Mouse (Mus musculus) left cerebral cortex, adult 11 months (tissue): Measurements from ENCODE around the gene Bdh2.

Source experiments
- DNase-seq: peaks from one replicate; pipeline ENCODE4 v3.0.0; 2022; ENCODE audit warnings: low spot score

Gene Bdh2

DNA sequence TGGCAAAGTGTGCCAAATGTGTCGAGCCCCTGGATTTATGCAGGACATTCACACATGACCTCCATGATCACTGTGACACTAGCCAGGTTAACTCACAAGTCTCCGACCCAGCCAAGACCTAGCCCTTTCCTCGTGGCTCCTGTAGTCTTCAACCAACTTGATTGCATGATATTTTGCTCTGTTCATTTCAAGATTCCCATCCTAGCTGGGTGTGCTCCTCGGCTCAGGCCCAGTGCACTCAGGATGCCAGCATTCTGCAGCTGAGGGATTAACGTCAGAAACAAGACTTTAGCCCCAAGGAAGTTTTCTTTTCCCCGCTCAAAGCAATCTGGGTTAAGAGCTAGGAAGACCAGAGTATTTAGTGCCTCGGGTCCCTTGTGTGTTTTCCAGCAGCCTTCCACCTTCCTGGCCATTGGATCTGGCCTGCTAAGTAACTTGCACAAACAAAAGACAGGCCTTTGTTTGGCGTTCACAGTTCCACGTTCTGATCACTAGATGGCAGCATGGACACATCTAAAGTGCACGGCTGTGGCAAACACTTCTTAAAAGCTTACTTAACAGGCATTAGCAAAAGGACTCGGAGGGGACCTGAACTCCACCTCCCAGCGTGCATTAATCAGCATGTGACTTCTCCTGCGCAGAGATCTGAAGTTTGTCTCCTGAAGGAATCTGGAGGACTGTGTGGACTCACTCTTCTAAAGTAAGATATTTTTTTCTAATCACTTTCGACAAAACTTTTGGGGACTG, at the start of gene Bdh2:
Gene Bdh2 (plus strand): TSS at position 553 of the 747 bp plus-strand sequence.
- DNase-seq: peak; percentile 55

DNA sequence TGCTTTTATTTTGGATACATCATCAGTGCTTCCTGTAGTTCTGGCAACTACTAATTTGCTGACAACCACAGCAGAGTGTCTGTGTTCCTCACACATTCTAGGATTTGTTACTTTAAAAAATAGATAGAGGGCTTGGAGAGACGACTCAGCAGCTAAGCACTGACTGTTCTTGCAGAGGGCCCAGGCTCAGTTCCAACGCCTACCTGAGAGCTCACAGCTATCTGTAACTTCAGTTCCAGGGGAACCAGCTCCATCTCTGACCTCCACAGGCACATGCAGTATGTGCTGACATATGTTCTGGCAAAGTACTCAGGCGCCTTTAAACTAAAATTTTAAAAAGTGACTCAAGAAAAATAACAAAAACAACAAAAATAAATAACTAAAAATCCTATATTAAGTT, 49.0 kb upstream of the Bdh2 start:
- no peak for DNase-seq

DNA sequence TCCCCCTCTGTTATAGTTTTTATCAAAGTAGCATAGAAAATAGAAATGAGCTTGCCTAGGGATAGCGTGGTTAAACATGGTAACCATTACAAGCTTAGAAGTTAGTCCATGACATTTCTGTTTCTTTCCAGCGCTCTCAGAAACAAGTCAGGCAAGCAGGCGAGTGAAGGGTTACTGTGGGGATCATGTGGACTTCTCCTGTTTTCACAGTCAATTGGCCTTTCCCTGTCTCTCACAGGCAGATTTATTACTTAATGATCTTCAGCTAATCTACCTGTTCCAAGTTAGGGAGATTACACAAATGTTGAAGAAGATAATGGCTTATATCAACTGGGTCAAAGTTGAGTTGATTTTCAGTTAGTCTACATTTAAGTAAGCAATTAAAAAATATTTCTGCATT, 48.6 kb upstream of the Bdh2 start:
- DNase-seq: no peak

DNA sequence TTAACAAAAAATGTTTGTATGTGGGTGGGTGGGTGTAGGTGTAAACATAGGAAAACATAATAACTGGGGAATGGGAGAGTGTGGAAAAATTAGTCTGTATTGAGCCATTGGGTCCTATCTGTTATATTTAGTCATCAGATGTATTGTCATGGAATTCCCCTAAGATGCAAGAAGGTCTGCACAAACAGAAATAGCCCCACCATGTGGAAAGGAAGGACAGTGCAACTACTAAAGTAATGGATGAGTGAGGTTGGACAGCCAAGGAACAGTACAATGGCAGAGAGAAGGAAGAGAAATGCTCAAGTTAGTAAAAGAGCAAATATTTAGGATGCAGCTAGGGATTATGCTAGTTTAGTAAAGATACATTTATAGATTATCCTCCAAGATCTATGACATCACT, 35.3 kb upstream of the Bdh2 start:
- DNase-seq: peak; percentile 3

DNA sequence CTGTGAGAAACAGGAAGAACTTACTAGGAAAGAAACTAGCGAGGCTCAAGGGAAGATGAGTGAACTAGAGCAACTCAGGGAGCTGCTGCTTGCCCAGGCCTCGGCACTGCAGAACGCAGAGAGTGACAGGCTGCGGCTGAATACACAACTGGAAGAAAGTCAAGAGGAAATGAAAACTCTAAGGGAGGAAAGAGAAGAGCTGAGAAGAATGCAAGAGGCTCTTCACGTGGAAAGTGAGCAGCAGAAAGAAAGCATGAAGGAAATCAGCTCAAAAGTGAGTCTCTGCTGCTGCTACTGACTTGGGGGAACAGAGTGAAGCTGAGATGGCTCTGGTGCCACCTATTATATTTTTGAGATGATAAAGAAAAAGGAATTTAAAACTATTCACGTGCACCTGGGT, 34.2 kb upstream of the Bdh2 start:
- no peak for DNase-seq

DNA sequence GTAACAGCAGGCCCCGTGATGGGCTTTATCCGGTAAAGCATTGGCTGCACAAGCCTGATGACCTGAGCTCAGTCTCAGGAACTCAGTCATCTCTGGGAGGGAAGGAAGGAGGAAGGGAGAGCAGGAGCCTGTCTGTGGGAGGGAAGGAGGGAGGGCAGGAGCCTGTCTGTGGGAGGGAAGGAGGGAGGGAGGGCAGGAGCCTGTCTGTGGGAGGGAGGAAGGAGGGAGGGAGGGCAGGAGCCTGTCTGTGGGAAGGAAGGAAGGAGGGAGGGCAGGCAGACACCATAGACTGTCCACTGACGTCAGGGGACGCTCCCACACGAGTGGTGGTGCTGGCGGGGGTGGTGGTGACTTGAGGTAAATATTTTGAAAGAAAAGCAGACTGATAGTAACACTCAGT, 31.9 kb upstream of the Bdh2 start:
- DNase-seq: no peak

DNA sequence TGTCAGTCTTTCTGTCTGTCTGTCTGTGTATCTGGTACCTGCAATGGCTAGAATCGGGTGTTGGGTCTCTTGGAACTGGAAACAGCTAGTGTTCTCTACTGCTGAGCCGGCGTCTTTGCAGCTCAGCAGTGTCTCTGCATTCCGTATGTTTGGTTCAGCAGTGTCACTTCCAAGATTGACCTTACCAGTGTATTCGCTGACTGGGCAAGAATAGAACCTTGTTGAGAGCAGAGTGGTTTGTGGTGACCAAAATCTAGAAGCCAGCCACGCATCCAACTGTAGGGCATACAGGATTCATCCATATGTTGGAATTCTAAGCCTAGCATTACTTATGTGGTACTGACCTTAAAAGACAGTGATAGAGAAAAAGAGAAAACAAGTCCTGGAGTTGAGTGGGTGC, 29.2 kb upstream of the Bdh2 start:
- no peak for DNase-seq

DNA sequence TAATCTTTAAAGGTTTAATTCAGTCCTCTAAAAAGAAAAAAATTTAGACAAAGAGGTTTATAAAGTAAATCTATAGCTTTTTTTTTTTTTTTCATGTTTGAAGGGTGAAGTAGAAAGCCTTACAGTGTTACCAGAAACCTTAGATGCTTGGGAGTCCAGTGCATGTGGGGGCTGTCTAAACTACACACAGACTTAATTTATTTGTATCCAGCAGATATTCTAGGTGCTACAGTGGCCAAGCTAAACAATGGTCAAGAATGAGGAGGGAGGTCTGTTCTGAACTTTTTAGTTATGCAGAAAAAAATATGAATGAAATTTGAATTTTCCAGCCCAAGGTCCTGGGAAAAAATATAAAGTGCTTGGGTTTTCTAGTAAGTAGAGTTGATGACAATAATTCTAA, 26.2 kb upstream of the Bdh2 start:
- no peak for DNase-seq

DNA sequence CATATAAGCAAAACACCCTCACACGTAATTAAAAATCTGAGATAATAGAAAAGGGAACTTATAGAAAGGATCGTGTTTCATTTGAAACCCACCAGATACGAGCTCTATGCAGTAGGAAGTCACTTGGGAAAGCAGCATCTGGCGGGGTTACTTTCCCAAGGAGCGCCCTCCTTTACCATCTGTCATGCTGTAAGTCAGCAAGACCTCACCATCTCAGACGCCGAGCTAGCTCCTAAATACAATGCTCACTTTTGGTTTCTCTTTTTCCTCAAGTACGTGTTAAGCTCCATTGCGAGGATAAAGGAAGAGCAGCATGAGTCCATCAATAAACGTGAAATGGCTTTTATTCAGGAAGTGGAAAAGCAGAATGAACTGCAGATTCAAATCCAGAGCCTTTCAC, 22.1 kb upstream of the Bdh2 start:
- DNase-seq: no peak

DNA sequence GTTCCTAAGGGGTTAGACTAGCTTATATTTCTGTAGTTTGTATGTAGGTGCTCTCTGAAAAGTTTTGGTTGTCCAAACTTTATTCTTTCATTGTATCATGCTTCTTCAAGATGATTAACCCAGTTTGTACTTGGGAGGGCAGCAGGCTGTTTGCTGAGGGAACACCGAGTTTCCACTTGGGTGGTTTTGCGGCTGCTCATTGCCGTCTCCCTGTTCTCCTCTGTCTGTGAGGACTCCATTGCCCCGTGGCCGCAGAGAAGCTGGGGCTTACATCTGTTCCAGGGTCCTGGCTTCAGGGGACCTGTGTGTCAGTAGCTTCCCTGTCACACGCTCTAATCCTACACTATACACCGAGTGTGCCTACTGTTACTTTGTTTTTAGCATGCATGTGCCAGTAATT, 20.8 kb upstream of the Bdh2 start:
- no peak for DNase-seq

DNA sequence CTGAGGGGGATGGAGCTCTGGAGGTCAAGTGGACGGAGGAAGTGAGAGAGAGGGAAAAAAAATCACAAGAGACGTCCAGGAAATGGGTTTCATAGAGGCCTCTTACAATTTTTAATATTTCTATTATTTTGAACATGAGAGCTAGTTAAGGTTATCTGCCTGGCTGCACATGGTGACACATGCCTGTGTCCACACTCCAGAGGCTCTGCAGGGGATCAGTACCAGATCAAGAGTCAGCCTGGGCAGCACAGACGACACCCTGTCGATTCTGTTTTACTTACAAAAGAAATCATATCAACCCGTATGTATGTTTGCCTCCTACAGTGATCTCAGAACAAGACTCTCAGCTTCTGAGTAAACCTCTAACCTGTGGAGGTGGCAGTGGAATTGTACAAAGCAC, 12.4 kb upstream of the Bdh2 start:
- DNase-seq: no peak

DNA sequence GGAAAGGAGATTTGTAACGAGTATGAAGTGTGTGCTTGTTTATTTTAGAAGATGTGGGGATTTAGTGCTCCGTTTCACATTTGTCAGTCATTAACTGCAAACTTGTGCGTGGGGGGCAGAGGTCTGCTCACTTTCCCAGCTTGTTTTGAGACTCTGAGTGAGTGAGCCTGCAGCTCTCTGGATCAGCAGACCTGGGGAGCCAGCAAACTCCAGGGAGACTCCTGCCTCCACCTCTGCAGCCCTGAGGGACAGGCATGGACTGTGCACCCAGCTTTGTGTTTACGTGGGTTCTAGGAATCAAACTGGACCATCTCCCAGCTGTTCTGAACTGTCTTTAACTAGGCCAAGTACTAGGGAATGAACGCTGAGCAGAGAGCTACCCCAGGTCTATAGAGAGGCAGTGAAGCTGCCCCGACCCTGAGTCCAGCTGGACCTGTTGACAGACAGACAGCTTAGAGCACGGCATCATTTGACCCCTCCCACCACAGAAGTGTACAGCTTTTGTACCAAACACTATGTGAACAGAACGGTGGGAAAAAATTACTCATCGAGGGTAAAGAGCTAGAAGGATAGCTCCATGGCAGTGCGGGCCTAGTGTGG, 11.5 kb upstream of the Bdh2 start:
- no peak for DNase-seq

DNA sequence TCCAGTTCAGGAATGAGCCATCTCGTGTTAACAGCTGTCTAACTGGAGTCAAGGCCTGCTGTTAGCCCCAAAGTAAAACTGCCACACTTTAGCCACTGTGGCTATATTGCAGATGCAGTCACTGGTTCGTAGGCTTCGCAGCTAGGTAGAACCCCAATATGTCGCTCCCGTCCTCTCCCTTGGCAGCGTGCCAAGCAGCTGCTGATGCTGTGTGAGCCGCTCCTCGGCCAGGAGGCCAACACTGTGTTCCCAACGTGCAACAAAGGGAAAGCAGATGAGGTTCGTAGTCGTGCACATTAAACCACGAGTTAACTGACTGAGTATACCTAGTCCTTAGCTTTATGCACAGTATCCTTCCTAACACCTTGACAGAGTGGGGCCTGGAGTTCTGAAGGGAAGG, 8.4 kb upstream of the Bdh2 start:
- DNase-seq: no peak

DNA sequence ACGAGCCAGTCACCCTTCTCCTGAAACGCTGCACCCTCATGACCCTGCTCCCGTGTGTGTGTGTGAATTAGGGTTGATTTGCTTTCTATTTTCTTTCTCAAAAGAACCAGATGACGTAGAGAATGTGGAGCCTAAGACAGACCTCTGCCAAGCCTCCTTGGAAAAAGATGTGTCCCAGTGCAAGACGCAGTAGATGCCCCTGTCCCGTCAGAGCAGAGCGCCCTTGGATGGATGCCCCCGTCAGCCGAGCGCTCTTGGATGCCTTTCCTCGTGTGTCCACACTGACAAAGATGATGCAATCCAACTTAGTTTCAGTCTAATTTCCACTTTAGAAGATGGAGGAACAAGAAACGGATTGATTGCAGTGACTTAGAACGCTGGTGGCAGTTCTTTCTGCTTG, 8.0 kb upstream of the Bdh2 start:
- no peak for DNase-seq

DNA sequence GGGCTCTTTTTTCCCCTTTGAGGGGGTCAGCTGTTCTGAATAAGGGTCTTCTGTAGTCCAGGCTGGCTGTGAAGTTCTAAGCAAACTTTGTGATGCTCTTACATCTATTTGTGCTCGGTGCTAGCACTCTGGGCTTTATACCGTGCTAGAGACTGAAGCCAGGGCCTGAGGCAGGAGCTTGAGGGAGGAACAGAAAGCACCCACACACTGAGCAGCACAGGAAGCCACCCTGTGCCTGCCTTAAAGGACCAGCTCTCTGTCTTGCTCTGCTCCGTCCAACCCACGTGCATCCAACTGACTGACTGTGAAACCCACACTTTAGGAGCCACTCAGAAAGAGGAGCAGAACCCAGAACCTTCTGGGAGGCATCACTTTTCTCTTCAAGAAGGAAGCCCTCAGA, 861 bp upstream of the Bdh2 start:
- no peak for DNase-seq

DNA sequence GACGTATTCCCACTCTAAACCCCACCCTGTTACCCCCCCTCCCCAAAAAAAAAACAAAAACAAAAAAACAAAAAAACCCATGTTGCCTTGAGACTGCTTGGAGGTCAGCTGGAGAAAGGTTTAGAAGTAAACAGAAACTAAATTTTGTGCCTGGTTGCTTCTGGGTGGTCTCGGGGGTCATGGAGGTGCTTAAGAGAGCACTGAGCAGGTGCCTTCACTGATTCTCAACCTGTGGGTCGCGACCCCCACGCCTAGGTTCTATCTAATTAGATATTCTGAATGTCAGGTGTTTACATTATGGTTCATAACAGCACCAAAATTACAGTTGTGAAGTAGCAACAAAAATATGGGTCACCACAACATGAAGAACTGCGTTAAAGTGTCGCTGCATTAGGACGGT, 680 bp downstream of the Bdh2 start:
- DNase-seq: no peak

DNA sequence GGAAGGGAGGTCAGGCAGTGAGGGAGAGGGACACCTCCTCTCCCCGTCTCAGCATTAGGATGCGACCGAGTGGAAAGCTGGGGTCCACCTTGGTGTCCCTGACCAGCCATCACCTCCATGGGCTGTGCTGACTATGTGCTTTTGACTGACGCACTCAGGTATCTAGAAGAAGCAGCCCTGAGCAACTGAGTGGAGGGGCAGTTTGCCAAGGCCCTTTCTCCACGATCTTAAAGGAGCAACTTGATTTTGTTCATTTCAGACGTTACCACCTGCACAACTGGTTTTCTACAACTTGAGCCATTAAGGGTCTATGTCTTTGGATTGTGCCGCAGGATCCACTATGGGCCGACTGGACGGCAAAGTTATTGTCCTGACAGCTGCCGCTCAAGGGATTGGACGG, 4.2 kb downstream of the Bdh2 start:
- DNase-seq: no peak

DNA sequence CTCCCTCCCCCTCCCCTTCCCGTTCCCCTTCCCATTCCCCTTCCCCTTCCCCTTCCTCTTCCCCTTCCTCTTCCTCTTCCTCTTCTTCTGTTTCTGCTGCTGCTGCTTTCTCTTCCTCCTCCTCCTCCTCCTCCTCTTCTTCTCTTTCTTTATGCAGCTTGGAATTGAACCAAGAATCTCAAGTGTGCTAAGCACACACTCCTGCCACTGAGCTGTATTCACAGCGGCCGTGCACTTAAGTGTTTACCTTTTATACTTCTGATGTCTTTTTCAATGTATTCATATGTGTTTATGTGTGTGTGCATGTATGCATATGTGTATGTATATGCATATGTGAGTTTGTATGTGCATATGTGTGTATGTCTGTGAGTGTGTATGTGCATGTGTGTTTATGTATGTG, 4.8 kb downstream of the Bdh2 start:
- no peak for DNase-seq

DNA sequence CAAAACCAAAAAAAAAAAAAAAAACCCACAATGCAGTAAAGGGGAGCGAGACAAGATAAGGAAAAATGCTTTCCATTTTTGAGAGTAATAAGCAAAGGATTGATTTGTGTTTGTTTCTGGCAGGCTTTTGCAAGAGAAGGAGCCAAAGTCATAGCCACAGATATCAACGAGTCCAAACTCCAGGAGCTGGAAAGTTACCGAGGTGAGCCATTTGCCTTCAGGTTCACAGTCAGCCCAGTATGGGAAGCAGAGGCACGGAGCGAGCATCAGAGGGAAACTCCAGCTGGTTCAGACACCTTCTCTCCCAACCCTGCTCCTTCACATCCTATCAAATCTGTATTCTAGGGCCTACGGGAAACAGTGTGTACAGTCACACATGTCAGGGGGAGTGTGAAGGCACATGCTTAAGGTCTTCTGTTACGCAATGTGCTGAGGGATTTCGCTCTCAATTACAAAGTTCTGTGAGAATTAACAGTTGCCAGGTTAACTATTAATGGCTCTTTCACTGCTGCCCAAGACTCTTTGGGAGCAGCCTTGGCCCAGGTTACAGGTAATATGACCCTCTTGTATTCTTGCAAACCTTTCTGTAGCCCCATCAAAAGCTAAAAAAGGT, 7.2 kb downstream of the Bdh2 start:
- no peak for DNase-seq

DNA sequence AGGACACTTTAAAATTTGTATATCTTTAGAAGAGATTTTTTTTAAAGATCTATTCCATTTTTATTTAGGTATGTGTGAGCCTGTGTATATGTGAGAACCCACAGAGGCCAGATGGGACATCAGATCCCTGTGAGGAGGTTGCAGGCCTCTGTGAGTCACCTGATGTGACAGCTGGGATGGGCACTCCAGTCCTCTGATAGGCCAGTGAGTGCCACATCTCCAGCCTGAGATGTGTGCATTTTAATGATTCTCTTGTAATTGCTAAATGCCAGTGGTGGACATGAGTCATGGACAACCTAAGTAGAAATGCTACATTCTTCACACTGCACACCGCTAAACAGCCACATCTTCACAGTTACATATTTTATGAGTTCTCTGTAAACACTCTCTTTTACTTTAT, 8.1 kb downstream of the Bdh2 start:
- DNase-seq: no peak

DNA sequence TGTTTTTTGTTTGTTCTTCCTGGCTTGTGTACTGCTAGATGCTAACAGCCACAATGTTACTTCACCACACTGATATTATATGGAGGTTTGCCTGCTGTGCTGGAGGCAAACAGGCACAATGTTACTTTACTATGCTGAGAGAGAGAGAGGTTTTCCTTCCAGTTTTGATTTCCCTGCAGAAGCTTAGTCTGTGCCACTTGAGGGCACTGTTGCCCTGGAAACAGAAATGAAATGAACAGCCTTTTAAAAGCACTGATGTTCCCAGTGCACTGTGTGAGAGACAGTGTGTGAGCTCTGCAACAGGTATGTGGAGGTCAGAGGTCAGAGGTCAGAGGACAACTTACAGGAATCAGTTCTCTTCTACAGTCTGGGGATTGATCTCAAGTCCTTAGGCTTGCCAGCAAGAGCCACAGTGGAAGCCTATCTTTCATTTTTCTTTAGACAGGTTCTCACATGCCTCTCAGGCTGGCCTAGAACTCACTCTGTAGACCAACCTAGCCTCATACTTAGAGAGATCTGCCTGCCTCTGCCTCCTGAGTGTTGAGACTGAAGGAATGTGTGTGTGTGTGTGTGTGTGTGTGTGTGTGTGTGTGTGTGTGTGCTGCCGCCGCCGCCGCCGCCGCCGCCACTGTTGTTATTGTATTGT, 9.4 kb downstream of the Bdh2 start:
- peak; percentile 13 for DNase-seq

DNA sequence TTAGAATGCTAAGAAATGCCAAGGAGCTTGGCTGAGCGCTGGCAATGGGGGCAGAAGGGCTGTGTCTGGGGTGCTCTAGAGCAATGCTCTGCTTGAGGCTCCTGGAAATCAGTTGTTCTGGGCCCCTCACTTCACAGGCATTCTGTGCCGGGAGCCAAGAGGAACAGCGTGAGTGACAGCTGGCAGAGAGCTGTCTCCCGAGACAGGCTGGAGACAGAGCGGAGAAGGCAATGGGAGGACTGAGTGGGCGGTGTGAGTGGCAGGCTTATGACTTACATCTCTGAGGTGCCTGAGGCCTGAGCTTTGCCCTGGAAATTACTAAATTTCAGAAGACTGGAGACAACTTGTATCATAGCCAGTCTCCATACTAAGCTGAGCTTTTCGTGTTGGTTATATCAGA, 12.7 kb downstream of the Bdh2 start:
- DNase-seq: no peak

DNA sequence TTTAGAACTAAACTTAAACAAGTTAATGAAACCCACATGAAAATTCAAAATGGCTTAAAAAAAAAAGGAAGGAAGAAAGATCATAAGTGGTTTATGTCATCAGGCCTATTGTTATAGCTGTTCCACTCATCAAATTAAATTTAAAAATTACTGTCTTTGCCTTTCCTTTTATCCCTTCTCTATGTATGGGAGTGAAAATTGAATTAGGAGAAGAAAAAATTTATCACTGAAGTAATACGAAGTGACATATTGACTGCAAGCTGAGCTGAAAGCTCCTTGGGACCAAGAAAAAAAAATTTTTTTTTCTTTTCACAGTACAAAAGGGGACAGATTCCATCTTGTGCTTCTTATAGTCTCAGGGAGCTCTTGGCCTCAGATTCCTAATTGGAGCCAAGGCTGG, 14.5 kb downstream of the Bdh2 start:
- DNase-seq: no peak
